In genomic region chr4:141031733-141032132, GRCm38 (mm10) we compare ENCODE assay signal across 8 mouse cellular contexts. TPM values are rescaled to one million over a fixed set of nuclear protein-coding genes. Genes with fewer than 3 reads are reported as not detected.
DNase-seq lines count a peak whose midpoint lies in the region; ATAC-seq and TF ChIP-seq lines count a peak whose summit lies in the region.

No protein-coding gene starts in this region.

- 13% methylated on average over 6 of the region's 6 CpGs for WGBS in lung, embryonic 14.5 days
- WGBS in olfactory bulb, adult 2 months = 9% methylated on average over 6 of the region's 6 CpGs

- no peak overlapping the region for H3K27ac ChIP-seq in lung, embryonic 14.5 days (ENCODE audit: low read depth)
- H3K27ac ChIP-seq in olfactory bulb, adult 2 months (ENCODE audit: insufficient read depth, low read depth, low read length) = no peak overlapping the region

- TF ChIP-seq POLR2A in brain, embryonic 14.5 days (IDR thresholded peaks at IDR 0.05; ENCODE audit: borderline replicate concordance, extremely low read depth, insufficient read depth, insufficient read length, poor library complexity, severe bottlenecking) = no peak
- TF ChIP-seq POLR2A in olfactory bulb, adult 2 months (IDR thresholded peaks at IDR 0.05; ENCODE audit: insufficient read depth, low read depth, low read length) = no peak

- H3K4me1 ChIP-seq in lung, embryonic 14.5 days (ENCODE audit: insufficient read depth) = no peaks in the 10 kb centered on the region
- peaks cover 11% of the 10 kb centered on the region for H3K4me1 ChIP-seq in olfactory bulb, adult 2 months (ENCODE audit: control insufficient read depth, insufficient read depth, low read length)

- peak; percentile 58 for DNase-seq in ES-CJ7 (ENCODE audit: low read depth, low spot score)
- DNase-seq in brain, embryonic 14.5 days (ENCODE audit: low read depth) = peak; percentile 85
- DNase-seq in heart, postnatal 14 days = peak; percentile 82 to 88
- peak; percentile 87 to 88 for DNase-seq in kidney, postnatal 4 days
- peak; percentile 90 for DNase-seq in lung, embryonic 14.5 days
- DNase-seq in thymus, postnatal 25 days = peak; percentile 83

- no peaks in the 10 kb centered on the region for H3K27me3 ChIP-seq in lung, embryonic 14.5 days (ENCODE audit: insufficient read depth, low read length)

- no peak overlapping the region for H3K9ac ChIP-seq in lung, embryonic 14.5 days

- TF ChIP-seq CTCF in brain, embryonic 14.5 days (IDR thresholded peaks at IDR 0.05; ENCODE audit: borderline replicate concordance, extremely low read depth, insufficient read depth, insufficient read length) = peak; percentile 97
- peak; percentile 99 for TF ChIP-seq CTCF in lung, embryonic 14.5 days (IDR thresholded peaks at IDR 0.05; ENCODE audit: low read depth)
- TF ChIP-seq CTCF in olfactory bulb, adult 2 months (IDR thresholded peaks at IDR 0.05; ENCODE audit: insufficient read depth, low read depth, low read length) = peak; percentile 94

- peak; percentile 60 for ATAC-seq in erythroid progenitor cell, adult 5-6 weeks (replicated peaks; ENCODE audit: low FRiP score, poor library complexity, severe bottlenecking)
- ATAC-seq in lung, embryonic 14.5 days (ENCODE audit: insufficient read depth) = peak; percentile 45; the same call in 1 of the 2 replicates

- intact Hi-C loops in heart, postnatal 14 days (cut with DNase I) = loop anchor here (1.0 to 5.0 kb wide), 2 partner anchors 67 to 244 kb away; no protein-coding TSS in a partner anchor

- H3K9me3 ChIP-seq in lung, embryonic 14.5 days (ENCODE audit: low read depth, low read length) = no peaks in the 10 kb centered on the region

- no peak overlapping the region for H3K4me3 ChIP-seq in lung, embryonic 14.5 days (ENCODE audit: low read depth, low read length)
- H3K4me3 ChIP-seq in olfactory bulb, adult 2 months (ENCODE audit: insufficient read depth, low read depth, low read length) = no peak overlapping the region

- H3K4me2 ChIP-seq in lung, embryonic 14.5 days = no peak overlapping the region

- H3K36me3 ChIP-seq in lung, embryonic 14.5 days (ENCODE audit: insufficient read depth) = peaks cover 66% of the 10 kb centered on the region

RNA-seq across cellular contexts. Expression of gene Mfap2, which starts 21.5 kb away (rescaled TPM):
- polyA plus RNA-seq in brain, embryonic 14.5 days (2012; rRNA removed) = 186 and 220 TPM in 2 replicates
- total RNA-seq in erythroid progenitor cell, adult 5-6 weeks (2015; ENCODE audit: low replicate concordance) = not detected in 2 replicates
- not detected in 2 replicates for total RNA-seq in erythroid progenitor cell, adult 5-6 weeks (2017; ENCODE audit: low replicate concordance)
- total RNA-seq in heart, postnatal 14 days (2021) = 10 to 100 TPM; 24.5 to 28.1 TPM
- polyA plus RNA-seq in lung, embryonic 14.5 days (2014; fragmentation: Nextera tagmentation; extraction: Ambion mirVana) = 517 and 566 TPM in 2 replicates
- not detected in 2 replicates for polyA plus RNA-seq in olfactory bulb, adult 2 months (2012; ENCODE audit: insufficient read depth, insufficient read length, low replicate concordance, missing spikeins)

RNA-seq across cellular contexts. Expression of gene Crocc, which starts 28.6 kb away (rescaled TPM):
- 40.4 and 42.5 TPM in 2 replicates for polyA plus RNA-seq in brain, embryonic 14.5 days (2012; rRNA removed)
- total RNA-seq in erythroid progenitor cell, adult 5-6 weeks (2015; ENCODE audit: low replicate concordance) = 0.36 TPM in 1 of 2 replicates, not detected in the other
- total RNA-seq in erythroid progenitor cell, adult 5-6 weeks (2017; ENCODE audit: low replicate concordance) = 1.4 TPM in 1 of 2 replicates, not detected in the other
- 1 to 10 TPM; 6.0 to 6.2 TPM for total RNA-seq in heart, postnatal 14 days (2021)
- 7.4 and 9.8 TPM in 2 replicates for polyA plus RNA-seq in lung, embryonic 14.5 days (2014; fragmentation: Nextera tagmentation; extraction: Ambion mirVana)
- polyA plus RNA-seq in olfactory bulb, adult 2 months (2012; ENCODE audit: insufficient read depth, insufficient read length, low replicate concordance, missing spikeins) = not detected in 2 replicates

RNA-seq across cellular contexts. Expression of gene Atp13a2, which starts 45.1 kb away (rescaled TPM):
- polyA plus RNA-seq in brain, embryonic 14.5 days (2012; rRNA removed) = 260 and 278 TPM in 2 replicates
- total RNA-seq in erythroid progenitor cell, adult 5-6 weeks (2015; ENCODE audit: low replicate concordance) = 4.2 and 10.8 TPM in 2 replicates
- 6.0 and 18.0 TPM in 2 replicates for total RNA-seq in erythroid progenitor cell, adult 5-6 weeks (2017; ENCODE audit: low replicate concordance)
- total RNA-seq in heart, postnatal 14 days (2021) = 10 to 100 TPM; 20.7 to 21.7 TPM
- polyA plus RNA-seq in lung, embryonic 14.5 days (2014; fragmentation: Nextera tagmentation; extraction: Ambion mirVana) = 34.0 and 37.2 TPM in 2 replicates
- not detected in 2 replicates for polyA plus RNA-seq in olfactory bulb, adult 2 months (2012; ENCODE audit: insufficient read depth, insufficient read length, low replicate concordance, missing spikeins)

RNA-seq across cellular contexts. Expression of gene Necap2, which starts 46.4 kb away (rescaled TPM):
- polyA plus RNA-seq in brain, embryonic 14.5 days (2012; rRNA removed) = 58.5 and 74.2 TPM in 2 replicates
- total RNA-seq in erythroid progenitor cell, adult 5-6 weeks (2015; ENCODE audit: low replicate concordance) = 51.1 and 67.4 TPM in 2 replicates
- 45.2 and 108 TPM in 2 replicates for total RNA-seq in erythroid progenitor cell, adult 5-6 weeks (2017; ENCODE audit: low replicate concordance)
- 10 to 100 TPM; 22.2 to 22.6 TPM for total RNA-seq in heart, postnatal 14 days (2021)
- polyA plus RNA-seq in lung, embryonic 14.5 days (2014; fragmentation: Nextera tagmentation; extraction: Ambion mirVana) = 88.9 and 93.6 TPM in 2 replicates
- not detected in 2 replicates for polyA plus RNA-seq in olfactory bulb, adult 2 months (2012; ENCODE audit: insufficient read depth, insufficient read length, low replicate concordance, missing spikeins)

RNA-seq across cellular contexts. Expression of gene Spata21, which starts 56.4 kb away (rescaled TPM):
- 0.05 TPM in 1 of 2 replicates, not detected in the other for polyA plus RNA-seq in brain, embryonic 14.5 days (2012; rRNA removed)
- total RNA-seq in erythroid progenitor cell, adult 5-6 weeks (2015; ENCODE audit: low replicate concordance) = not detected in 2 replicates
- not detected in 2 replicates for total RNA-seq in erythroid progenitor cell, adult 5-6 weeks (2017; ENCODE audit: low replicate concordance)
- total RNA-seq in heart, postnatal 14 days (2021) = not detected
- polyA plus RNA-seq in lung, embryonic 14.5 days (2014; fragmentation: Nextera tagmentation; extraction: Ambion mirVana) = 0.20 and 0.34 TPM in 2 replicates
- not detected in 2 replicates for polyA plus RNA-seq in olfactory bulb, adult 2 months (2012; ENCODE audit: insufficient read depth, insufficient read length, low replicate concordance, missing spikeins)

Comparison
In these comparisons a context has a peak if more than half of its experiments do, and no peak if none do; other contexts are left out.
1. RNA of gene Mfap2, which starts 21.5 kb away (polyA plus RNA-seq): 517 to 566 TPM in lung, embryonic 14.5 days and 186 to 220 TPM in brain, embryonic 14.5 days; not detected in olfactory bulb, adult 2 months; every median in the first group is over 100 times any median in the second.
2. RNA of gene Atp13a2, which starts 45.1 kb away (polyA plus RNA-seq): 260 to 278 TPM in brain, embryonic 14.5 days and 34.0 to 37.2 TPM in lung, embryonic 14.5 days; not detected in olfactory bulb, adult 2 months; every median in the first group is over 10 times any median in the second.
3. Peak in every context shown above with its lines, with median percentiles within 50 percentile points of each other: DNase-seq and CTCF ChIP-seq.